Mouse (Mus musculus) ovary, postnatal 10 days (tissue): ENCODE data around the gene Cdhr3.

Experiments
- DNase-seq: peaks from one replicate; pipeline ENCODE4 v3.0.0; 2022; ENCODE audit warnings: low spot score

Gene Cdhr3

GRCm38 (mm10) chr12:33034343-33035088 lies 58.2 kb downstream of the Cdhr3 start:
- DNase-seq = no peak

- no peak for DNase-seq
These were observed 59.5 kb downstream of the Cdhr3 start for GRCm38 (mm10) chr12:33033221-33033620.

DNA sequence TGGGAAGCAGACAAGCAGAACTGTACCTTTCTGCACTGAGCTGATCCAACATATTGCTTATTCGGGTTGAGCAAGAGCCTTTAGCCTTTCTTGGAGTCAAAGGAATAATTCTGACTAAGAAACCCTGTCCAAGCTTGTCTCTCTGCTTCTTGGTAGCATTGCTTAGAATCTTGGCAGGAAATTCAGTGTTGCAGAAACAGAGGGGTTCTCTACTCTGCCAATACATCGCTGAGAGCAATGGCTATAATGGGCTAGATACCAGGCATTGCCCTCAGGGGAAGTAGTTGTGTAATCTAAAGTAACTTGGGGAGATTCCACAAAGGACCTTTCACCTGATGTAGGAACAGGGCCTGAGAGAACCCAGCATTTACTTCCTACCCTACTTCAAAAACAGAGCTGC lies 62.1 kb downstream of the Cdhr3 start:
- DNase-seq = no peak

DNA sequence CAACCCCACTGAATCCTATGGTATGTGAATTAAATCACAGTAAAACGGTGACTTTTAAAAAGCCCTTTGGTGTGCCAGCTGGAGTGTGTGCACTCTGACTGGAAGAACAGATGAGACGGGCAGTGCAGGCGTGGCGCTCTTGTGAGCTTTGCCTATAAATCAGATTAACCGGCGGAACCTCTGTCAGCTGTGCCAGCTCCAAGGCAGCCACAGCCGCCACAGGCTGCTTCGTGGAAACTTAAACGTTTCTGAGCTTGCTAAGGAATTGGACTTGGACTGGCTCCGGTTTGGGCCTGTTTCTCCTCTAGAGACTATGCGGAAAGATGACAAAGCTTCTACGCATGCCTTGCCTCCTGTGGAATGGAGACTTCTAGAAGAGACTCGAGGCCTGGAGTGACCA lies 62.6 kb downstream of the Cdhr3 start:
- no peak for DNase-seq

DNA sequence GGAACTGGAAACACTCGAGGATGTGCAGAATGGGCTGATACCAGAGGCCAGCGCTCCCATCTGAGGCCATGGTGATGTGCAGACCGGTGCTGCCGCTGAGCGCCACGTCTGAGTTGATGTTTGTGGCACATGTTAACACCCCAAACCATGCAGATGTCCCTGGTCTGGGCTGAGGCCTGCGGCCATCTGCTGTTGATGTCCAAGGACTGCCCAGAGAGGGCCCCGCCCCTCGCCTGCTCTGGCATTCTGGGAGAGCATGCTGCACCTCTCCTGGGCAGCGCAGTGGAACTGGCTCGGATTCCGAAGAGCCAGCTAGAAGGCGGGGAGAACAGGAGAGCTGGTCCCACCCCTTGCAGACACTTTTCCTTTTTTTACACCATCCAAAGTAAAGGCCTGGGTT lies 64.0 kb downstream of the Cdhr3 start:
- DNase-seq = no peak

GRCm38 (mm10) chr12:33028109-33028691 lies 64.5 kb downstream of the Cdhr3 start:
- DNase-seq = no peak

- DNase-seq = no peak
These were observed 65.6 kb downstream of the Cdhr3 start for GRCm38 (mm10) chr12:33027093-33027492.

- no peak for DNase-seq
These were observed 68.2 kb downstream of the Cdhr3 start for GRCm38 (mm10) chr12:33024524-33024923.

- no peak for DNase-seq
These were observed 70.9 kb downstream of the Cdhr3 start for GRCm38 (mm10) chr12:33021751-33022150.

- no peak for DNase-seq
These were observed 71.5 kb downstream of the Cdhr3 start for GRCm38 (mm10) chr12:33021140-33021539.

DNA sequence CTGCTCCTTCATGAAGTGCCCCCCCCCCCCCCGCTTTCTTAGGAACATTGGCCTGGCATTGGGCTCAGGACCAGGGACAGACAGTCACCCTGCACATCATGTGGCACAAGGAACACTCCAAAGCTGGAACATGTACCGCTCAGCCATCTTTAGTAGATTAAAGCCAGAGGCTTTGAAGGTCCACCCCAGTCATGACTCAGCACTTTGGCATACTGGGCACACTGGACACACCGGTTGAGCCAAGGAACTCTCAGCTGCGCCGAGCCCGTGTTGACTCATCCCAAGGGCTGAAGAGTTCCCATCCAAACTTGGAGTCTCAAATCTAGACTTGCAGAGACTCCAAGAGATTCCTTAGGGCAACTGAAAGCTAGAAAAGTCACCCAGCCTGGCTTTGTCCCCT lies 72.7 kb downstream of the Cdhr3 start:
- no peak for DNase-seq

- DNase-seq = no peak
These were observed 74.1 kb downstream of the Cdhr3 start for GRCm38 (mm10) chr12:33018601-33019000.

DNA sequence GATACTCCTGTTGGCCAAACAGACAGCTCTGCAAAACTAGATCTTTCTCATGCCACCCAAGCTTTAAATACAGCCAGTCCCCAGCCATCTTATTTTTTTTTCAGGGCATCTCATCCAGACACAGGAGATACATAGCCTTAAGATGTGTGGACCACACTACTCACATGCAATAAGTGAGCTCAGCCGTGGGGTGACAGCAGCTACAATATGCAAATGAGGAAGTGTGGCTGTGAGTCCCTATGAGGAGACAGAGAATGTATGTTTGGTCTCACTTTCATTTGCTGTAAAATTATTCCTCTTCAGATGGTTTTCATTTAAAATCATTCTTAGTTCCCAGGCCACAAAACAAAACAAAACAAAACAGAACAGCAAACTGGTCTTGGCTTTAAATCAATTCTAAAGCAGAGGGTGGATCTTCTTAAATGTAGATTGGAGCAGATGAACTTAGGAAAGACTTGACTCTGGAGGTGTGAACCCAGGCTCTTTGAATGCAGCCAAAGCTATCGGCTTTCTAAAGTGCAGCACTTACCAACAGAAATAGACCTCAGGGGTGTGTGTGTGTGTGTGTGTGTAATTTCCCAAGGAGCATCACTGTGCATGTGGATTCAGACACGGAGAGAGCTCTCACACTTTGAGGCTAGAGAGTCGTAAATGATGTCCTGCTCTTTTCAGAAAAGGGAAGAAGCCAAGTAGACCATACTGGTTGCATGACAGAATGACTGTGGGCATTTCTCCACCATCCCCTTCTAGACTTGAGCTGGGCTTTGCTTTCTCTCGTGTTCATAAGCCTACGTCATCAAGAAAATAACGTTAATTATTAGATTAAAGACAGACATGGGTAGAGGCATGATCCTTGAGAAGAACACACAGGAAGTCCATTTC lies 75.6 kb downstream of the Cdhr3 start:
- DNase-seq = no peak

DNA sequence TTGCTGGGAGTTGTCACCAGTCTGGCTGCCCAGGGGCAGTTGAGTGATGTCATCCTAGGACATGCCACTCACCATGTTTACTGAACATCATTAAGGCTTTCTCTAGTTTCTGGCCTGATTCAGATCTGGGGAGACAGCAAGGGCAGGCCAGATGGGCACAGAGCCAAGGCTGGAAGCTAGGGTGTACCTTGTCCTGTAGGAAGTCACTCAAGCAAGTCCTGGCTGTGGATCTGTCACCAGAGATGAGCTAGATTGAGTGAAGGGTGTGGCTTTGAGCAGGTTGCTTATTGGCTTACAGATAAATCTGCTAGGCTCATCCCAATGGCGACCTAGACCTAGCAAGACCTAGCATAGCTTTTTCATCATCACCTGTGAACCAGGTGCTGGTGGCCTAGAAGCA lies 77.6 kb downstream of the Cdhr3 start:
- no peak for DNase-seq

DNA sequence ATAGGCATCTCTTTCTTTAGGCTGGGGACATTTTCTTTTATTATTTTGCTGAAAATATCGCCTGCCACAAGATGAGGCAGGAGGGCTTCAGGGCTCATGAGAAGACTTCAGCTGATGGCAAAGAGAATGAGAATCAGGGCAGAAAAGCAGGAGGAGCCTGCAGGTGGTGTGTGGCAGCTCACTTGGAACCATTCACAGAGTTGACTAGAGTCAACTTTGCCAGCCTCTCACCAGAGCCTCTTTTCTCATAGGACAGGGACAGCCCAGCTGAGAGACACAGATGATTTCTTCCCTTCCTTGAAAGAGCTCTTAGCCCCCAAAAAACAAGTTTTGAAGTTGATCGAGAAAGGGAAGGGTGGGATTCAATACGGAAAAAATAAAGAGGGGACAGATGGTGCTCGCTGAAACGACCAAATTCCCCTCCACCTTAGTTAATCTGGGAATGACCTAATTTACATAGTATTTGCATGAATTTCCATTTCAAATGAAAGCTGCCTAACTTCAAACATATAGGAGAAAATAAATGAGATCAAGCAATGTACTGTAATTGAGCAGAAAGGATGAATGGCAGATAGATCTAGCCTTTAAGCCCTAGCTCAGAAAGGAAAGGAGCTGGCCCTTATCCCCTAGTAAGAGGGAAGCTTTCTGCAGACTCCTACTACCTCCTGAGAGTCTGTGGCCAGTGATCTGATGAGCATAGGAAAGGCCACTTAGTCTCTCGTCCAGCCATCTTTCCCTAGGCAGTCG lies 78.5 kb downstream of the Cdhr3 start:
- no peak for DNase-seq

DNA sequence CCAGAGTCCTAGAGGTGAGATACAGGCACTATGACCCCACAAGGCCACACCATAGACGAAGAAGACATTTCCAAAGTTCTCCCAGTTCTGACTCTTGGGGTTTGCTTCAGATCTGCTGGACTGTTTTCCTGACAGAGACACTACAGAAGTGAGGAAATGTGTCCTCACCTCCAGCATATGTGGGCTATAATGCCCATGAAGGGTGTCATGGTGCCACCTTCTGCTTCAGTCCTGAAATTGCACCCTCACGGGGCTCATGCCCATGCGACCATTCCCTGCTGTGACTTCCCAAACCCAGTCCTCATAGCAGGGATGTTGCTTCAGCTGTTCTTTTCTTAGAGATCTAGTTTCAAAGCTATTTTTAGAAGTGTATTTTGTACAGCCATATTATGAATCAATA lies 82.6 kb downstream of the Cdhr3 start:
- DNase-seq = no peak

DNA sequence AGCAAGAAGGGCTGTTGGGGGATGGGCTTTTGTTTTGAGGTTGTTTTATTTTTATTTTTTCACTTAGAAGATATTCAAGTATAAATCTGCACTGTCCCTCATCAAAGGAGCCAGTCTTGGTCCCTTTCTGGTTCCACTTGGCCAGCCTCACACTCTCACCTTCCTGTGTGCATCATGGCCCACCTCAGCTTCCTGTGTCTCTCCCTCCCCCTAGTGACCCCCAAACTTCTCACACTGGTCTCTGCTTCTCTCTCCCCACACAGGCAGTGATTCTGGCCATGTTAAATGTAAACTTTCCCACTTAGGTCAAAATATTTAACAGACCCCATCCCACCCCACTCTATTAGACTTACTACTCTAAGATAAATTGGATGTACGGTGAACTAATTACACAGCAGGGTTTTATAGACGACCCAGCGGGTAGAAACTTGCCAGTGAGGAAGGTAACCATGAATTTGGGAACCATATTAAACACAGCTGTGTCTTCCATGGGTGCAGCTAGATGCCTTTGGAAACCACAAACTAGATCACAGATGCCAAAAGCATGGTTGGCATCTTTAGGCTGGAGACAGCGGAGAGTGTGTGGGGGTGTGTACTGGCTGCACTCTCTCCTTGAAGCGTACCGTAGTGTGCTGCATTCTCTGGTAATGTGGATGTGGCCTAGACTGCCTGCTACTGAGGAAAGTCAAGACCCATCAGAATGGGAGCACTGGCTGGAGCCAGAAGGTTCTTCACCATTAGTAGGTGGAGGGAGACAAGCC lies 83.3 kb downstream of the Cdhr3 start:
- DNase-seq = no peak

DNA sequence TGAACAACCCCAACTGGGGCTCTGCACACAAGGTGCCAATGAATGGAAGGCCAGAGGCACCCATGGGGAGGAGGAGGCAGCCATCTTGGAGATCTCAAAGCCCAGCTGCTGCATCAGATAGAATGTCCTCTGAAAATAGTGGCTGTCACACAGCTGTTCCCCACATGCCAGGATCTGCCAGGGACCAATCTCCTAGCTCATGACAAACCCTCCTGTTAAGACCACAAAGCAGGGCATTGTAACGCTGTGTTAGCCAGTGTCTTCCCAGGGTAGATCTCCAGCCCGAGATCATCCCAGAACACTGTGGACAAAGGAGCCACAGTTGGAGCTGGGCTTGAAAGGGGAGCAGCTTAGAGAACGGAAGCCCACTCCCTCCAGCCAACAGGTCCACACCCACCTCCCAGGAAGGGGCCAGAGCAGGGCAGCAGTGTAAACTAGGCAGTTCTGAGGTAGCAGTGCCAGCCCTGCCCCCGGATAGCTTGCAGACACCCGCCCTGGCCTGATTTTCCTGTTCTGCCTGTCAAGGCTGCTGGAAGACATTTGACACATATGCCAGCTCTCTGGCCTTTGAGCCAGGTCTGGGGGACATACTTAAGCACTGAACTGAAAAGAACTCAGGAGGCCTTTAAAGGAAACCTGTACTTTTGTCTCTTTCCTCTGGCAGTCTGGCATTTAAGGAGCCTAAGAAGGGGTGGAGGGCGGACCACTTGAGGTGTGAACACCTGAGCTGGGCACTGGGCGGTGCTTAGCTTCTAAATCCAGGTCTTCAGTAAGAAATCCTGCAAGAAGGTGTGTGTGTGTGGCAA lies 84.2 kb downstream of the Cdhr3 start:
- DNase-seq = no peak

- DNase-seq = no peak
These were observed 85.5 kb downstream of the Cdhr3 start for GRCm38 (mm10) chr12:33007176-33007575.

- DNase-seq = no peak
These were observed 86.8 kb downstream of the Cdhr3 start for GRCm38 (mm10) chr12:33005858-33006257.
